Mouse (Mus musculus) right cerebral cortex, postnatal 14 days (tissue): ENCODE measurements at regions not wholly inside any gene's neighbourhood (a gene's known extent, or its start where the extent isn't known, plus 50 kb on each side); places are given as distances from the start of the nearest gene placed in this dataset.

ENCODE experiments used
- DNase-seq: peaks from one replicate; pipeline ENCODE4 v3.0.0; 2022

DNA sequence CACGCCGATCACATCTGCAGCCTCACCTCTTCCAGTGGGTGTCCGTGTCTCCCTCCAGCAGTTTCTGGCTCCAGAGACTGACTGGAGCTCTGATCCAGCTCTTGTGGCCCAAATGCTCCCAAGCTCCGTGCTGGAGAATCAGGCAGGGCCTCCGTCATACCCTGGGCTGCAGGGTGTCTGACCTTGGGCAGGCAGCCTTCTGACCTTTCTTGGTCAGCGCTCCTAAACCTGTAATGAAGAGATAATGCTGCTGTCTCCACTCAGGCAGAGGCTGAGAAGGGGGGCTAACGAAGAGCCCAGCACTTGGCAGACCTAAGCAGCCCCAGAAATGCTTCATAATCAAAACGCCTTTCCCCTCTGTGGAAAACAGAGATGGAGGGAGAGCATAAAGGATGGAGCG is 89.9 kb upstream of the Mef2a start:
- no peak for DNase-seq

- DNase-seq = peak; percentile 66
These were observed 88.9 kb upstream of the Mef2a start for GRCm38 (mm10) chr7:67461333-67462255.

DNA sequence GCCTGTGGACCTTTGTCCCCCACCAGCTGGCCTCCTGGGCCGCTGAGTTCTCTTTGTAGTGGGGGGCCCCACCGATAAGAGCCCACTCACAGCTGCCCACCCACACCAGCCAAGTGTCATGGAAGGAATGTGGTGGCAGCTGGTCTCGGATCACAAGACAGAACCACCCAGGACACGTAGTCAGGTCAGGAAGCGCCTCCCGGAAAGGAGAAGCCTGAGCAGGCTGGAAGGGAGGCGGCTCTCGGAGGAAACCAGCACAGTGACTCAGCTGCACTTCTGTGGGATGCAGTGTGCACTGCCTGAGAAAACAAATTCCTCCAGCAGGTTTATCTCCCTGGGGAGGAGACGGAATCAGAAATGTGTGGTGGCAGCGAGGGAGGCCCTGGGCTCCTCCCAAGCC is 87.2 kb upstream of the Mef2a start:
- no peak for DNase-seq

- no peak for DNase-seq
These were observed 86.6 kb upstream of the Mef2a start for GRCm38 (mm10) chr7:67459209-67459608.

DNA sequence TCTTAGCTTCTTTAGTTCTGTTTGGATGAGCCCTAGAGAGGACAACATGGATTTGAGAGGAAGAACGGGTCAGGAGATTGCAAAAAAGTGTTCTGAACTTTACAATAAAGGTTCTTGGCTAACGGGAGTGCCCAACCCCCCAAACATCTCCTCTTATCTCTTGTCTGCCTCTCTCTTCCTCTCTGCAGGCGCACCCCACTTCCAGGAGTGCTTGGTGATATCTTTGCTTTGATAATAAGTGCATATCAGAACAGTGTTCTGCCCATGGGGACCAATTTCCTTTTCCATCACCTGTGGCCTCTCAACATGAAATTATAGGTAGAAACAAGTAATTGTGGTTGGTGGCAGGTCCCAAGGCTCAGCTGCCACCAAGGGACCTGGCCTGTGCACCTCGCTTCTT is 86.0 kb upstream of the Mef2a start:
- no peak for DNase-seq

- no peak for DNase-seq
These were observed 85.2 kb upstream of the Mef2a start for GRCm38 (mm10) chr7:67457898-67458297.

- DNase-seq = no peak
These were observed 83.4 kb upstream of the Mef2a start for GRCm38 (mm10) chr7:67456015-67456414.

GRCm38 (mm10) chr7:67454458-67454857 is 81.8 kb upstream of the Mef2a start:
- no peak for DNase-seq

- no peak for DNase-seq
These were observed 78.6 kb upstream of the Mef2a start for GRCm38 (mm10) chr7:67451157-67451793.

DNA sequence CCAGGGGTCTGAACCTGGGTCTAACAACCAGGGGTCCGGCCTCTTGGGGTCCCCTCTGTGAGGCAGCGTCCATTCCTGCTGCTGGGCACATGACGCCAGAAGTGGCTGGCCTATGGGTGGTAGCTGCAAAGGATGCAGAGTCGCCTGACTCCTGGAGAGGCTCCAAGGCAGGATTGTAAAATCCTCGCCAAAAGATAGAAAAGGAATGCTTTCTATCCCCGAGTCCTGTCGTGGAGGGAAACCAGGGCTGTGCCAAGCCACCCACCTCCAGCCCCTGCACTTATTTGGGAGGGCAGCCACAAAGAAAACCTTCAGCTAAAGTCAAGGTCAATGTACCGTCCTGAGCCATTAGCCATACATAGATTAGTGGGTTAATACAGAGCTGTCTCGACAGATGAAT is 73.9 kb upstream of the Mef2a start:
- DNase-seq = no peak

DNA sequence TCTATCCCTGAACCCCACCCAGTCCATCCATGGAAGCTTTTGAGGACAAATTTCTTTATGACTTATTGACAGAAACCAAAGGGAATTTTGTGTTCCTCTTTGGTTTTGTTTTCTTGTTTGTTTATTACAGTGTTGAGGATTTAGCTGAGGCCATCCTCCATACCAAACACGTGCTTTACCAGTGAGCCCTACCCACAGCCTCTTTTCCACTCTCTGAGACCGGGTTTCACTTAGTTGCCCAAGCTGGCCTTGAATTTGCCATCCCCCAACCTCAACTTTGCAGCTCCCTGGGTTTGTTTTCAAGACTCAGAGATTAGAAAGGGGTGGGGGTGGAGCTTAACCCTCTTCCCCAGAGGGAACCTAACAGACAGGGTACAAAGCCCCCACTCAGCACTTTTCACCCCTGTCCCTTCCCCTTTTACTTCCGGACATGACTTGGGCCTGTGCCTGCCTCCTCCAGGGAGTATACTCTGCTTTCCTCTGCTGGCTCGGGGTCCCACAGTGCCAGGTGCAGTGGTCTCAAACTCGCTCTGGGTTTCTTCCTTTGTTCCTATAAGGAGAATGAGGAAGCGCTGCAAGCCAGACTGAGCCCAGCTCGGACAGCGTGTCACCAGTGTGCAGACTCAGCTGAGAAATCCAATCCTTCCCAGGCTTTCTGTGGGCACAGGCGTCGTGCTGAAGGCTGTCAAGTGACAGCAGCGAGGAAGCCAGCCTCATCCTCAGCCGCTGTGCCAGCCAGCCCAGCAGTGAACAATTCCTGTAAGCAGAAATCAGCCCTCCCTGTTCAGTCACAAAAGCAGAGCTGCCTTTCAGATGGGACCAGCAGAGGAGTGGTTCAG is 72.8 kb upstream of the Mef2a start:
- DNase-seq = peak; percentile 33

DNA sequence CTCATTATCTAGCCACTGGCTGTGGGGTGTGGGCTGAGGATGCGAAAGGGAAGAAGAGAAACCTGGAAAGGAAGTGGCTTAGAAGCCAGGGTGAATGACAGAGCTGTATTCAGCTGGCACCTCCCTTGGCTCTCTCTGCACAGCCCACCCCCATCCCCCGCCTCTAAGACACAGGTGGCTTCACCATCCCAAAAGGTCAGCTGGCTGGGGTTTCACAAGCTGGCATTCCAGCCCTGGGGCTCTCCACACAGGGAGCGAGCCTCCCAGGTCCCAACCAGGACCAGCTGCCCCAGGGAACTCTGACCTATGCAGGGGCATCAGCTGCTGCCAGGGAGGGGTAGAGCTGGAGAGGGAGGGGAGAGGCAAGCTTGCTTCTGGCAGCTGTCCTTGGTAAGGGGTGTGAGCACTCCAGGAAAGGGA is 71.9 kb upstream of the Mef2a start:
- DNase-seq = no peak

- no peak for DNase-seq
These were observed 71.0 kb upstream of the Mef2a start for GRCm38 (mm10) chr7:67443666-67444065.

GRCm38 (mm10) chr7:67443001-67443555 is 70.4 kb upstream of the Mef2a start:
- peak; percentile 31 for DNase-seq

DNA sequence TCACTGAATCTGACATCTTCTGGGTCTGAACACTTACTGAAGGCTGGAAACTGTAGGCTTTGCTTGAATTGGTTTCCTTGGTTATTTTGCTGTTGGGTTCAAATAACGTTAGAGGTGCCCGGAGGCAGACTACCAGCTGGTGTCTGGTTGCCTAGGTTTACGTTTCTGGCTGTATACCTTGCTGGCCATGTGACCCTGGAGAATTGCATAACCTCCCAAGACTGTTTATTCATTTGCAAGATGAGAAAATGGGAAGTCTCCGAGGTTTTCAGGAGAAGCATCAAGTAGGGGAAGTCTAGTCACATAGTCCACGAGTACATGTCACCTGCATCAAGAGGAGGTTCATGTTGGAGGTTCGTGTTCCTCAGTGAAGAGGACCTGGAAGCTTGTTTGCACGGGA is 69.6 kb upstream of the Mef2a start:
- DNase-seq = no peak

DNA sequence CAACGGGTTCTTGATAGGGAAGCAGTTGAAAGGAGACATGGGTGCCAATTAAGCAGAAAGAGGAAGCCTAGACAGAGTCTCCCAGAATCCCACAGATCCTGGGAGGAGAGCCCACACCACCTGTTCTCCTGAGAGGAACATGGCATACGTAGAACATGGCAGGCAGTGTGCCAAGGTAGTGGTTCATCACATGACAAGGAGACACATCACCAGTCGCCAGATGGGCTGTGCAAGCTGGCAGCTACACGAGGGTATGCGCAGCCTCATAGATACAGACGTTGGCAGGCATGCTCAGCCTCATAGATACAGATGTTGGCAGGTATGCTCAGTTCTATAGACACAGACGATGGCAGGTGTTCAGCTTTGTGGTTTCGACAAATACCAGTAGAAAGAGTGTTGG is 68.1 kb upstream of the Mef2a start:
- peak; percentile 79 for DNase-seq

GRCm38 (mm10) chr7:67437216-67438006 is 64.8 kb upstream of the Mef2a start:
- no peak for DNase-seq

GRCm38 (mm10) chr7:67435643-67436339 is 63.1 kb upstream of the Mef2a start:
- DNase-seq = peak; percentile 61

DNA sequence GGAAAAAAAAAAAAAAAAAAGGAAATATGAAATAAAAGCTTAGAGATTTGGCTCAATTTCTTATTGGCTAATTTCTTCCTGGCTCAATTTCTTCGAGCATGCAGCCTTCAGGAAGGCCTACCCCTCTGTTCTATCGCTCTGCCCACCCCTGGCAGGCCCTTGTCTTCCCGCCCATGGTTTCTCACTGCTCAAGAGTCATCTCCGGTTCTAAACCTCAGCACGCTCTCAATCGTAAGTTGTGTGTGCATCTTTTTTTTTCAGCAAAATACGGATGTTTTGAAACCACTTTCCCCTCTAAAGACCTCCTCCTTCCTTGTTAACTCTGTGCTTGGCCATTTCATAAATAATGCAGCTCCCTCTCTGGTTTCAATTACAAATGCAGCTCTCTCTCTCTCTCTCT is 58.3 kb upstream of the Mef2a start:
- no peak for DNase-seq

GRCm38 (mm10) chr7:67430041-67430440 is 57.4 kb upstream of the Mef2a start:
- no peak for DNase-seq

DNA sequence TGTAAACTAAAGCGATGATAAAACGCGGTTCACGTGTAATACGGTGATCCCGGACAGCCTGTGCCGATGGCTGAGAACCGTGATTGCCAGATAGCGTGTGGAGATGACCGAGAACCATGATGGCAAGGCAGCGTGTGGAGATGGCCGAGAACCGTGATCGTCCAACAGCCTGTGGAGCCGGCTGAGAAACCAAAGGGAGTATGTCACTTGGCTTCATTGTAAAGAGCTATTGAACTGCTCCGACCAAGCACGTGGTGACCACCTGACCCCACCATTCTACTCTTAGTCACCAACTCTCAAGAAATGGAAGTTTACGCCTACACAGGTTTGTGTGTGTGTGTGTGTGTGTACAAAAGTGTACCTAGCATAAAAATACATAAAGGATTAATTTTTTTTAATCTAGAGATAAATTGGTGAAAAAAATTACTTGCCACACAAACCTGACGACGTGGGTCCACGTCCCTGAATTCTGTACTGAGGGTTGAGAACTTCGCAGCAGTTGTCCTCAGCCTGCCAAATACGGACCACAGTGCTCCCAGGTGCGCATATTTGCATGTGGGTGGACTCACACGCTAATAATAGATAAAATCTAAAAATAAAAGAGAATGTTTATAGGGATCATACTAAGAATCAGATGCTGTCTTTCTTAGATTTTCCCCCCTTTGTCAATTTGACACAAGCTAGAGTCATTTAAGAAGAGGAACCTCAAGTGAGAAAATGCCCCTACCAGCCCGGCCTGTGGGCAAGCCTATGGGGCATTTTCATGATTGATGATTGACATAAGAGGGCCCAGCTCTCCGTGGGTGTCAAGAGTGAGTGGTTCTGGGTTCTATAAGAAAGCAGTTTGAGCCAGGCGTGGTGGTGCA is 56.6 kb upstream of the Mef2a start:
- DNase-seq = no peak
